Mouse (Mus musculus) common myeloid progenitor, adult 5-6 weeks (primary cell): ENCODE measurements around the gene Srbd1. TPM values are rescaled to one million over a fixed set of nuclear protein-coding genes. Genes with fewer than 3 reads are reported as not detected.
A peak's percentile ranks its signal among the peaks of the same experiment; 100 is the strongest.

Experiments
- ATAC-seq: replicated peaks from 2 replicates; pipeline ENCODE4 v1.8.0; 2016; ENCODE audit warnings: low read depth, mild to moderate bottlenecking, moderate TSS enrichment, inconsistent platforms; ENCODE audit not compliant: poor library complexity, severe bottlenecking
- total RNA-seq: library from RNA; stranded (forward); fragments of 200-1000, 187-1606 nt; gene quantifications from 2 replicates; pipeline ENCODE4 v1.2.3, GENCODE M21; 2017

Gene Srbd1
- total RNA-seq, result 25.4 and 35.6 TPM in 2 replicates

DNA sequence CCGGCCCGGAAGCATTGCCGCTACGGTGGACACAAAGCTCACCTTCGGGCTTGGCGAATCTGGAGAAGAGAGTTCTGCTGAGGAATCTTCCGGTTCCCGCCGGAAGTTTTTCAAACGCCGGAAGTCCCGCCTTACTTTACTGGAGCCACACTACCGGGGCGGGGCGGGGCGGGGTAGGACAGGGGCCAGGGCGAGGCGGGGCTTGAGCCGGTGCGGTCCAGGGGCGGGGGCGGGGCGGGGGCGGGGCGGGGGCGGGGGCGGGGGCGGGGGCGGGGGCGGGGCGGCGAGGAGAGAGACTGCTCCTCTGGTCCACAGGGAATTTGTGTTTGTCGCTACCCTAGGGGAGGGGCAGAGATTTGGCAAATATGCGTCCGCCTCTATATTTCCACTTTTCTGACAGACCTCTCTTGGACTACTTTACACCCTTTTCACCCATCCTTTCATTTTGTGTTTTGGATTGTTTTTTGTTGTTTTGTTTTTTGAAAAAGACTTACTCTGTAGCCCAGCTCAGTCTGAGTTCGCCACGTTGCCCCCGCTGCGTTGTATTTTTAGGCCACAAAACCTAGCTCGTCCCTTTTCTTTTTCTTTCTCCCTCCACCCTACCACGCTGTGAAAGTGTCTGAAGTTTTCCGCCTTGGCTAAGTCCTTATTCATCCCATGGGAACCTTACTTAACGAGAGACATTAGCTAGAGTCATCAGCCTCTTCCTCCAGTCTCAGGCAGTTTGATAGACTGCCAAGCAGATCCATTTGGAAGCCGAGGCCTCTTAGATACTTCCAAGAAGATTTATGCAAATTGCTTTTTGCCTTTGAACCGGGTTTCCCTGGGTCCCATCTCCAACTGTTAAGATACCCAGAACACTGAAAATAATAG is at the start of gene Srbd1:
Gene Srbd1, minus strand, starts transcription at position 97 of the 873 bp plus-strand sequence.
- ATAC-seq, result peak; percentile 85

DNA sequence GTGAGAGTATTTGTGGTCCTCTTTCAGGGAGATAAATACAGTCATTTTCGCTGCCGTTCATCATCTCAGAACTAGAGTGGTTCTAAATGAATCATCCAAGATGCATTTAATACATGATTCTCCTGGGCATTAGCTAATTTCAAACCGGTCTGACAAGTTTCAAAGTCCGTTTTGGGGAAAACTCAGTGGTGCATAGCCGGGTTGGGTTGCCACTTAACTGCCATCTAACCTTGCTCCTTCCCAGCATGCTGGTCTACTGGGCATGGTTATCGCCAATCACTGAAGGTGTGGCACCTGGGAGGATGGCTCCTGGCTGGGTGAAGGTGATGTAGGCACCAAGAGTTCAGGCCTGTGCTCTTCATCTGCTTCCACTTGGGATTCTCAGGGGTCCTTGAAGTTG is 49.0 kb upstream of the Srbd1 start:
- ATAC-seq, result no peak

DNA sequence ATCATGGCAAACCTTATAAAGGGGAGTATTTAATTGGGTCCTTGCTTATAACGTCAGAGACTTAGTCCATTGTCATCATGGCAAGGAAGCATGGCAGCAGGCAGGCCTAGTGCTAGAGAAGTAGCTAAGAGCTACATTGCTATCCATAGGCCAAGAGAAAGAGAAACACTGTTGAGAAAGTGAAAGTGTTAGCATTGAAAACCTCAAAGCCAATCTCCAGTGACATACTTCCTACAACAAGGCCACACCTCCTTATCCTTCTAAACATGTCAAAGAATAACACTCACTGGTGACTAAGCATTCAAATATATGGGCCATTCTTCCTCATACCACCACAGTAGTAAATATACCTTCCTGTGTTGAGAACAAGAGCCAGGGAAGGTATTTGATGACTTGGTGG is 42.8 kb upstream of the Srbd1 start:
- ATAC-seq, result peak; percentile 77

DNA sequence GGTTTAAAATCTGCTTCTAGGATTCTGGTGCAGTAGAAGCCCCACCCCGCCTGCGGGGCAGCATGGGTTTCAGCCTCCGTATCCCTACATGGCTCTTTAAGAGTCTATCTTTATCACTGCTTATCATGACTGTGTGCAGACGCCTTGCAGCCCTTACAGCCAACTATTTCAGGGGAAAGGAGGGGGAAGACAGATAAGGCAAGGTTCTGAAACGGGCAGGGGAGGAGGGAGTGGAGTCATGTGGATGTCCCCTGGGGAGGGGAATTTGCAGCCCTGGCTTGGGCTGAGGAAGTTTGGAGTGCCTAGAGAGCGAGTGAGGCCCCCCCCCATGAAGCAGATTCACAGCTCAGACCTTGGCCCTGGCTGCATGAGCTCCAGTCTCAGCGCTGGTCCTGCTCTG is 40.6 kb upstream of the Srbd1 start:
- ATAC-seq, result peak; percentile 47

DNA sequence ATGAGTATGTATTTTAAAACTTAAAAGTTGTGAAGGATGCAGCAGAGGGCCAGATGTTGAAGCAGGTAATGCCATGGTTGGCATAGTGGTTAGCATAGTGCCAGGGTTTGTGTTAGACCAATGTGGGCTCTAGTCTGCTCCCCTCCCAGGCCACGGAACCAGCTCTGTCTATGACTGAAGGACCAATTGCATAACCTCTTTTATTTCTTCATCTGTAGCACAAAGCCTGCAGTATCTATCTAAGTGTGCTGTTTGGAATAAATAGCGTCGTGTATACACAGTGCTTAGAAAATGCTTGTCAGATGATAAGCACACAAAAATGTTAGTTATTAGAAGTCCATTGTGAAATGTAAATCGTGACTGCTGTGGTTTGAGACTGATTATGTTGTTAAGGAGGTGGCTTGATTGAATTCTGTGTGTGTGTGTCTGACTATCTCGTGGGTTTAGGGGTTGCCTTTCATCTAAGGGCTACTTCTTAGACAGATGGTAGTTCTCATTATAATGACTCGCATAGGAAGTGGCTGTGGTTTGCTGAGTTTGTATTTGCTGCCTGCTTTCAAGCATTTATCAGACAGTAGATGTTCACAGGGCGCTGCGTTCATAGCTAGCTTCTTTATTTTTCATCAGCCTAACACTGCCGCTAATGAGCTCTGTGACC is 39.7 kb upstream of the Srbd1 start:
- ATAC-seq, result peak; percentile 50

DNA sequence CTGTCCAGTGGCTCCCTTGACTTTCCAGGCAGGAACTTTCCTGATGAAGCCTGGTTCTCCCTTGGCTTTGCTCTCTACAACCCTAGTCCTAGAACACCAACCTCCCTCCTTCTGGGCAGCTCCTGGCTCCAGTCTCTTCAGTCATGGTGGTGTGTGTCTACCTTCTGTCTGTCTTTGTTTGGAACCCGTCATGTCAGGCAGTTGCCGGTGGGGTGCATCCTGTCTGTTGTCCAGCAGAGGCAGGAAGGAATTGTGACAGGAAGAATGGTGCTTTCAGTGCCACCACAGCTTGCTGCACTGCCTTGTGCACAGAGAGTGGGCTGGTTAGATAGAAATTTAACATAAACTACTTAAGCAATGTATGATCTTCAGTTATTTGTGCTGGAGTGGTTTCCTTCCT is 38.8 kb upstream of the Srbd1 start:
- peak; percentile 20 for ATAC-seq

DNA sequence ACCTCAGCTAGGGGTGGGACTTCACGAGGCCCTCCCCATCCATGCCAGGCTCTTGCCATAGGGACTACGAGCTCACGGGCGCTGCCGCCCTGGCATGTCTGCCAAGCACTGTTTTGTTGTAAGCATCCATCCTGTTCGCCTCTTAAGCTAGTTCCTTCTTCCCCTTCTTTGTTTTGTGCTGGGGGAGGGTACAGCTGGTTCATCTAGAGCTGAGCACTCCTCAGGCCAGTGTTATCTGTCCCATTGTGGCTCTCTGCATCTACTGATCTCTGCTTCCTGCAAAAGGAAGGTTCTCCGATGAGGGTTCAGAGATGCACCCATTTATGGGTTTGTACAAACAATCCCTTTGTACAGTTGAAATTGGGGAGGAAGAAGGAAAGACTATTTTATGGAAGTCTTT is 31.7 kb upstream of the Srbd1 start:
- peak; percentile 64; the same call in 1 of the 2 replicates for ATAC-seq

DNA sequence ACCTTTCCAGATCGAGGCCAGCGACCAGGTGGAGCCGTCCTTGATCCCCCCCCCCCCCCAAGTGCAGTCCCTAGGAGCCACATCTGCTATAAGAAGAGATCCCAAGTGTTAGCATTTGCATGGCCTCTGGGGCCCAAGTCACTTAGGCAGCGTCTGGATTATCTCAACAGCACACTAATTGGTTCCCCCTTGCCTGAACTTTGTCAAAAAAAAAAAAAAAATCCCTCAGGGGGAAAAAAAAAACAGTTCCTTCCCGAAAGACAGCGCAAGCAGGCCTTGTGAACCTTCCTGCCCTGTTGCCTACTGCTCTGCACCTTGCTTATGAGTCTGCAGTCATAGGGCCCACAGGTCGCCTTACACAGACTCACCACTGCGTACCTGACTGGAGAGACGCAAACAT is 30.5 kb upstream of the Srbd1 start:
- ATAC-seq, result 0 out of 2 replicates have a peak, but pooled peaks have one; percentile 24

DNA sequence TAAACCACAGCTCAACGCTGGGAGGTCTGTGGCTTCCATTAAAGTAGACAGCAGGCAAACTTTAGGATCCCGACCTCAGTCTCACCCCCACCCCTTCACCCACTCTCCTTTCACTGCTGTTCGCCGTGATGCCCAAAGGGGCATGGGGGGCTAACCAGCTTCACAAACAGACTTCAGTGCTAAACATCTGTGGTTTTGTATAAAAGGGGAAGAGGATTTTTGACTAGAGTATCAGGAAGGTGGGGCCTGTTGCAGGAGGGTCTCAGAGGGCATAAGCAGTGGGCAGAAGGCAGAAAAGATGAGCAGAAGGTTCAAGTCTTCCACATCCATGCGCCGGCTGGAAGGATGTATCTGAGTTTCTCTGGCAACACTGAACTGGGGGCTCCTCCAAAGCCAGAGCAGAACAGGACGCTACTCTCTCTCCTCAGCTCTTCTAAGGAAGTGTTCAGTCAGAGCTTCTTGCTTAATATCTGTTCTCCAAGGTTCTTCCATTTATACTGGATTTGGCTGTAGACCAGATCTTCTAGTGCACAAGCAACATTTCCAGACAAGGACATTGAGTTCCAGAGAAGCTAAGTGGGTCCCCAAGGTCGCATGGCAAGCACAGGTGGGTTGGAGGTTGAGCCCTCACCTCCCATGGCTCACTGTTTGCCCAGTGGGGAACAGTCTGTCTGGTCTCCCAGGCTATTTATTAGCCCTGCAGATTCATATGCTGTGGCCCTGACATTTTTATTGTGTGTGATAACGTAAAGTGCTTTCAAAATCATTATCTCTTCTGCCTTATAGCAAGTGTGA is 25.4 kb upstream of the Srbd1 start:
- ATAC-seq, result peak; percentile 45

DNA sequence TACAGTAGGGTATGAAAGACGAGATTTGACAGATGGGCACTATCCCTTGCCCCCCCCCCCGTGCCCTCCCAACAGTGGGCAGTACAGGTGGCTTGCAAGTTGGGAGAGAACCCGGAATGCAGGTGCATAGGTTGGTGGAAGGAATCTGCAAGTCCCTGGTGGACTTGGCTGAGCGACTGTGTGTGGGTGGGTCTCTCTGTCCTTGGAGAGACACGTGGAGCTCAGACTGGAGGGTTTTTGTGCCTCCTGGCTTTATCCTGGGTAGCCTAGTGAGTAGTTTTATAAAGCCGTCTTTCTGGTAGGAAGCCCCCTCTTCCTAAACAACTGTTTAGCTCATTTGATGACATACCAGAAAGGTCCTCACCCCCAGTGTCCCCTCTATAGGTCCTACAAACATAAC is 24.1 kb upstream of the Srbd1 start:
- no peak for ATAC-seq

DNA sequence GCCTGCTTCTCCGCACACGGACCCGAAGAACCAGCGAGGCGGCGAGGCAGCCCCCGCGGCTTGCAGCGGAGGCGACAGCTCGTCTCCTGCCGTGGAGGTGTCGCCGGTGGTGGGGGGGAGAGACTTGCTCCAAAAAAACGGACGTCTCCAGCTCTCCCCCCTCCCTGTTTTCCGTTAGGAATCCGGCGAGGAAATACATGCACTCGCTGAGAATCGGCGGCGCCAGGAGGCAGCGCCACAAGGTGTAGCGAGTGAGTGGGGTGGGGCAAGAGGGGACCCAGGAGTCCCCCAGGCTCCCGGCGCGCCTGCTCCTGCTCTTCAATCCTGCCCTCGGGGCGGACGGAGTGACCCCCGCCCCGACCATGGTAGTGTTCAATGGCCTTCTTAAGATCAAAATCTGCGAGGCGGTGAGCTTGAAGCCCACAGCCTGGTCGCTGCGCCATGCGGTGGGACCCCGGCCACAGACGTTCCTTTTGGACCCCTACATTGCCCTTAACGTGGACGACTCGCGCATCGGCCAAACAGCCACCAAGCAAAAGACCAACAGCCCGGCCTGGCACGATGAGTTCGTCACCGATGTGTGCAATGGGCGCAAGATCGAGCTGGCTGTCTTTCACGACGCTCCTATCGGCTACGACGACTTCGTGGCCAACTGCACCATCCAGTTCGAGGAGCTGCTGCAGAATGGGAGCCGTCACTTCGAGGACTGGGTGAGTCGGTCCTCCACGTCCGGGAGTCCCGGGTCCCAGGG is 23.4 kb upstream of the Srbd1 start:
- no peak; the same call in 1 of the 2 replicates for ATAC-seq

DNA sequence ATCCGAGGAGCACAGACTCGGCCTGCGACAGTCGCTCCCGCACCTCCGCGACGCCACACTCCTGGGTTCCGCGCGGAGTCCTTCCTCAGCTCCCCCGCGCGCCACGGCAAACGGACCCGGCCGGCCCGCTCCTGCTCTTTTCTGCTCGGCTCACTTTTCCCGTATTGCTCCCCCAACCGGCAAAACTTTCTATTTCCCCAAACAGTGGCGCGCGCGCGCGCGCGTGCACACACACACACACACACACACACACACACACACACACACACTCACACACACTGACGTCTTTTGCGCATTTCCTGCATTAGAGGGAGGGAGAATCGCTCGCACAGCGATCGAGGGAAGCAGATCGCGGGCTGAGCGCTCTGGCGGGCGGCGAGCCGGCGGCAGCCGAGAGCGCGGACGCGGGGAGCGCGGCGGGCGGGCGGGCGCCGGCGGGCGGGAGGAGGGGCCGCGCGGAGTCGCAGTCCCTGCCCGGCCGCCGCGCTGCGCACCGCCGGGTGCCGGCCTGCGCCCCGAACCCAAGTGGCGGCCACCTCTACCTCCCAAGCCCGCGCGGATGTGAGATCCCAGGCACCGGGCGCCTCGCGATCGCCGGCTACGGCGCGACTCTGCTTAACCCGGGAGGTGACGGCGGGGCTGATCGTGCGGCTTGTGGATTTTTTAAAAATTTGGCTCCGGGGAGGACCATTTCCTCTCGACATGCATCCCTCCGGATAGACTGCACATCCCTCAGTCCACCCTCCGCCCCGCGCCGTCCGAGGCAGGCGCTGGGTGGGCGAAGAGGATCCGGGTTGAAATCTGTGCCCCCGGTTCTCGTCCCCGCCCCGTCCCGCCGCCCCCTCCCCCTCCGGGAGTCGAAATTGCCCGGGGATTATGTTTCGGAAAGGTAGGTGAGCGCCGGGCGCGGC is 22.6 kb upstream of the Srbd1 start, which contains the start of gene Prkce:
Gene Prkce, plus strand, starts transcription at position 466 of the 911 bp plus-strand sequence.
- peak; percentile 45 for ATAC-seq

DNA sequence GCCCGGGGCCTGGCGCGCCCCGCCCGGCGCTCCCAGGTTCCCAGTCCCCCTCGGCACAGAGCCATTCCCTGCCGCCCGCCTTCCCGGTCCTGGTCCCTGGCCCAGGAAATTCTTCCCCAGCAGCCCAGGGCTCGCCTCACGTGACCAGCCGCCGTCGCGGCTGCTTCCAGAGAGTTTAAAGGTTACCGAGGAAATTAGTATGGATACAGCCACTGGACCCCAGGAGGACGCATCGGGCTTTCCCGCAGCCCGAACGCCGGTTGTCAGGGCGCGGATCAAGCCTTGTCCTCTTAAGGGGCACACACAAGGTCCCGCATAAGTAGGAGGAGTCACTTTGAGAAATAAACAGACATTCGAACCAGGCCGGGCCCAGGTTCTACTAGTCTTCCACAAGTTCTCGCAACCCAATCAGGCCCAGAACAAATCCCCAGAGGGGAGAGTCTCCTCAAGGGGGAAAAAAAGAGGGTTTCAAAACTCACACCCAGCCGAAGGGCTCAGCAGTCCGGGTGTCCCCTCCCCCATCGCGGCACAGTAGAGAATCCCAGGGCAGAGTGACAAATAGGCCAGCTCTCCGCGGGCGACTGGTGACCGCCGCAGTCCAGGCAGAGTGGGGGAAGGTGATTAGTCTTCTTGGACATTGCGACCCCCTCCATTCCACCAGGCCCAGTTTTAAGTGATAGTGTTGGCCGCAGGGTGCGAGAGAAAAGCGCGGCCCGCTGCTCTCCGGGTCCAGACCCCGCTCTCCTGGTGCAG is 21.8 kb upstream of the Srbd1 start:
- ATAC-seq, result no peak; the same call in 1 of the 2 replicates

DNA sequence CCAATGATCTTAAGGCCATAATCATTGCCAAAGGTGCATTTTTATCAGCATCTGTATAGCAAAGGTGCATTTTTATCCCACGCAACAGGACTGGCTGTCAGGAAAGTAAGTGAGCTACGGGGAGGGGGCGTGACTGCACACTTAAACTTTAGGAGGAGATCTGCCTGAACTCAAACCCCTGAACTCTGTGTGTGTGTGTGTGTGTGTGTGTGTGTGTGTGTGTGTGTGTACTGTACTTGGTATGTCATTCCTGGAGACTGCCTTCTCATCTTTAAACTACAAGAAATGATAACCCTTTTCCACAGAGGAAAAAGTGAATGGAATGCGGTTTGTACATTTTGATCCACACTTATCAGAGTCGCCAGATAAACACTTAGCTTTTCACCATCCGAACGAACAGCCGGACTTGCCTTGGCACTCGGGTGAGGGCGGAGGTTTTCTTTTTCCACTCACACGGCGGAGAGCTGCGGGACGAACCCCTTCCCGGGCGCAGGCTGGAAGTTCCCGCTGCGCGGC is 21.1 kb upstream of the Srbd1 start:
- ATAC-seq, result no peak

DNA sequence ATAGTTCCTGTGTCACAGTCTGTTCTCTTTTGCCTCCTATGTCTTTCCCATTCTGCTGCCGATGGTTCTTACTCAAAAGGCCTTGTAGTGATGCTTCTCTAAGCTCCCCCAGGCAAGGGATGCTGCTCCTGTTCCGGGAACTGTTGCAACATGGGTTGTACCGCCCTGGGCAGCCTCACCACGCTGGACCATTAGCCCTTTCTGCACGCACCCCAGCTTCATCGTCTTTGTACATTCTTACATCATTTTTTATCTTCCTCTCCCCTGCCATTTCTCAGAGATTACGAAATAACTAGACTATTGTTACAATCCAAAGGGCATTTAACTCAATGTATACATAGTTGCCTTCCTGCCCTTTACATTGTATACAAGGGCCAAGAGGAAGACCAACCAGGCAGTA is 19.4 kb upstream of the Srbd1 start:
- ATAC-seq, result no peak

DNA sequence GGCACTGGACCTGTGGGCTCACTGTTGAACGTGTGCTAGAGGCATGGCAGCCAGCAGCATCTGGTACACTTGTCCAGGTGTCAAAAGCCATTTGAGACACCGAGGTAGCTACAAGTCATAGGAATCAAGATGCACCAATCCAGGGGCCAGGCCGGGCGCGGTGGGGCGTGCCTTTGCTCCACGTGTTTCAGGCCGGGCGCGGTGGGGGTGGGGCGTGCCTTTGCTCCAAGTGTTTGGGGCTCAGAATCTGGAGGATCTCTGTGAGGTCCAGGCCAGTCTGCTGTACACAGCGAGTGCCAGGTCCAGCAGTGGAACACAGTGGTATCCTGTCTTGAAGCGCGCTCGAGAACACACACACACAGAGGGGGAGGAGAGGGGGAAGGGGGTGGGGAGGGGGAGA is 17.7 kb upstream of the Srbd1 start:
- no peak for ATAC-seq

DNA sequence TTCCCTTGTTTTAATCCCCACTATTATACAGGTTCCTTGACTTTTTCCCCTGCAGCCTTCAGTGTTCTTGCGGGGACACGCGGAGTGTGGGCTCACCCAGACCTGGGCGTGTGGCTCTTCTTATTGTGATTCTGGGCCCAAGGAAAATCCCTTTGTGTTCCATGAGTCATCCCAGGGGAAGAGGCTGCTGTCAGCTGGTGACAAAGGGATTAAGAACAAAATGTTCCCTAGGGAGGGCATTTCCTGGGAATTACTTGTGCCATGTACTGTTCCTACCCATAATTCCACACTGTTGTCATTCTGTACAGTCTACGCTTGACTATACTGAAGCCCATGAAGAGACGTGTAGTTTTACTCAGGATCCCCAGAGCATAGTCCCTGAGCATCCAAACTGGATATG is 12.0 kb upstream of the Srbd1 start:
- no peak for ATAC-seq

DNA sequence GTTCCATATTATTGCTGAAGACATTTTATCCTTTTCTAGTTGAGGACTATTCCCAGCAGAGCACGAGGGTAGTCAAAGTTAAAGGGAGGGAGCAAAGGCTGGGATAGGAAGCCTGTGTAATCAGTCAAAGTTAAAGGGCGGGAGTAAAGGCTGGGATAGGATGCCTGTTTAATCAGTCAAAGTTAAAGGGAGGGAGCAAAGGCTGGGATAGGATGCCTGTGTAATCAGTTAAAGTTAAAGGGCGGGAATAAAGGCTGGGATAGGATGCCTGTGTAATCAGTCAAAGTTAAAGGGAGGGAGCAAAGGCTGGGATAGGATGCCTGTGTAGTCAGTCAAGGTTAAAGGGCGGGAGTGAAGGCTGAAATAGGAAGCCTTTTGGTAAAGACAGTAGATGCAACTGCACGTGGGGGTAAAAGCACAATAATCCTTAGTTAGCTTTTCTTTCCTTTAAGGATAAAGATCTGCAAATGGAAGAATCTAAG is 5.9 kb upstream of the Srbd1 start:
- ATAC-seq, result peak; percentile 99
